Mouse (Mus musculus) embryonic facial prominence, embryonic 15.5 days (tissue): ENCODE data around the gene Pigt. TPM values are rescaled to one million over a fixed set of nuclear protein-coding genes. Genes with fewer than 3 reads are reported as not detected.
A peak's percentile ranks its signal among the peaks of the same experiment; 100 is the strongest.

Experiments used
- ATAC-seq: fragments of 200-750 bp; cut with Nextera tagmentation; 2 replicates; pipeline ENCODE4 v1.8.0; 2017; ENCODE audit warnings: low read depth, moderate TSS enrichment; ENCODE audit not compliant: insufficient number of reproducible peaks, low FRiP score, low TSS enrichment
- H3K27ac ChIP-seq: fragments of 300-500 bp; sonication (generic); replicated peaks from 2 replicates; pipeline ENCODE4 v1.5.1; 2015; ENCODE audit warnings: mild to moderate bottlenecking, inconsistent platforms
- H3K27me3 ChIP-seq: fragments of 300-500 bp; sonication (generic); 2 replicates; pipeline ENCODE4 v1.6.1; 2015; ENCODE audit warnings: inconsistent platforms
- H3K36me3 ChIP-seq: fragments of 300-500 bp; sonication (generic); 2 replicates; pipeline ENCODE4 v1.6.1; 2015; ENCODE audit warnings: mild to moderate bottlenecking, inconsistent platforms
- H3K4me1 ChIP-seq: fragments of 300-500 bp; sonication (generic); 2 replicates; pipeline ENCODE4 v1.6.1; 2015; ENCODE audit warnings: inconsistent platforms
- H3K4me2 ChIP-seq: fragments of 300-500 bp; sonication (generic); replicated peaks from 2 replicates; pipeline ENCODE4 v1.6.1; 2015; ENCODE audit warnings: mild to moderate bottlenecking, inconsistent platforms
- H3K4me3 ChIP-seq: fragments of 300-500 bp; sonication (generic); replicated peaks from 2 replicates; pipeline ENCODE4 v1.5.1; 2015; ENCODE audit warnings: mild to moderate bottlenecking, inconsistent platforms
- H3K9ac ChIP-seq: fragments of 300-500 bp; sonication (generic); 2 replicates; pipeline ENCODE4 v1.6.1; 2015; ENCODE audit warnings: inconsistent platforms
- H3K9me3 ChIP-seq: fragments of 300-500 bp; sonication (generic); replicated peaks from 2 replicates; pipeline ENCODE4 v1.6.1; 2016; ENCODE audit warnings: inconsistent platforms
- WGBS: fragments of 180-500 bp; shearing (Covaris S2); methylation state at CpG from one replicate; pipeline ENCODE4 v1.1.7; 2015; 5-methylcytosine and 5-hydroxymethylcytosine counted together
- polyA plus RNA-seq: library from polyadenylated mRNA; unstranded; fragments of >200 nt; fragmentation: Nextera tagmentation; extraction: Ambion mirVana; gene quantifications from 2 replicates; pipeline ENCODE4 v1.2.1, GENCODE M21; 2015

Gene Pigt
- polyA plus RNA-seq, 1 experiment from 2014 or later = 70.5 TPM

- 56% methylated on average over 12 of the region's 14 CpGs for WGBS
- Histone ChIP-seq H3K27ac (peak overlapping the region; percentile 7; the same call in 1 of the 2 replicates), H3K9ac (no peak overlapping the region), H3K9me3 (no peaks in the 10 kb centered on the region), H3K4me1 (no peaks in the 10 kb centered on the region), H3K4me2 (no peak overlapping the region), H3K36me3 (peaks cover under 1% of the 10 kb centered on the region; the same call in 1 of the 2 replicates), H3K4me3 (no peak overlapping the region), H3K27me3 (no peaks in the 10 kb centered on the region)
- ATAC-seq = no peak
Measured at GRCm38 (mm10) chr2:164512121-164512909, 15.0 kb downstream of the Pigt start.

GRCm38 (mm10) chr2:164513389-164513788 lies 16.1 kb downstream of the Pigt start:
- ATAC-seq = 0 out of 2 replicates have a peak, but pooled peaks have one; percentile 13
- 52% methylated on average over 8 of the region's 8 CpGs for WGBS

GRCm38 (mm10) chr2:164514916-164515315 lies 17.6 kb downstream of the Pigt start:
- WGBS = 81% methylated on average over 3 of the region's 3 CpGs
- Histone ChIP-seq H3K4me1 (no peaks in the 10 kb centered on the region), H3K9me3 (no peaks in the 10 kb centered on the region), H3K9ac (no peak overlapping the region), H3K36me3 (no peaks in the 10 kb centered on the region), H3K4me2 (no peak overlapping the region), H3K4me3 (no peak overlapping the region), H3K27ac (no peak overlapping the region), H3K27me3 (no peaks in the 10 kb centered on the region)
- ATAC-seq = no peak

More at GRCm38 (mm10) chr2:164513389-164513788, 16.1 kb downstream of the Pigt start:
- Histone ChIP-seq H3K9ac (no peak overlapping the region), H3K4me2 (no peak overlapping the region), H3K36me3 (no peaks in the 10 kb centered on the region), H3K4me1 (no peaks in the 10 kb centered on the region), H3K27me3 (no peaks in the 10 kb centered on the region), H3K4me3 (no peak overlapping the region), H3K9me3 (no peaks in the 10 kb centered on the region), H3K27ac (0 out of 2 replicates have a peak overlapping the region, but pooled peaks have one; percentile 7)

- H3K9ac ChIP-seq = no peak overlapping the region
- whole genome bisulfite sequencing = 76% methylated on average over 9 of the region's 9 CpGs
- no peaks in the 10 kb centered on the region for H3K9me3 ChIP-seq
- ATAC-seq = no peak
- H3K4me1 ChIP-seq = 0 out of 2 replicates have a peak, but pooled peaks cover 2% of the 10 kb centered on the region
- H3K4me2 ChIP-seq = no peak overlapping the region
- H3K27ac ChIP-seq = no peak overlapping the region
- no peak overlapping the region for H3K4me3 ChIP-seq
- no peaks in the 10 kb centered on the region for H3K27me3 ChIP-seq
- H3K36me3 ChIP-seq = no peaks in the 10 kb centered on the region
Measured at GRCm38 (mm10) chr2:164515897-164516296, 18.6 kb downstream of the Pigt start.

- H3K4me1 ChIP-seq = peaks cover 8% of the 10 kb centered on the region
- H3K36me3 ChIP-seq = no peaks in the 10 kb centered on the region
- H3K27me3 ChIP-seq = no peaks in the 10 kb centered on the region
- H3K4me3 ChIP-seq = no peak overlapping the region
- H3K9me3 ChIP-seq = no peaks in the 10 kb centered on the region
- 65% methylated on average over 11 of the region's 11 CpGs for WGBS
- H3K4me2 ChIP-seq = no peak overlapping the region
- no peak for ATAC-seq
- no peak overlapping the region for H3K9ac ChIP-seq
- H3K27ac ChIP-seq = no peak overlapping the region
Measured at GRCm38 (mm10) chr2:164516592-164516991, 19.3 kb downstream of the Pigt start.

- H3K4me2 ChIP-seq = no peak overlapping the region
- no peak overlapping the region for H3K9ac ChIP-seq
- H3K9me3 ChIP-seq = no peaks in the 10 kb centered on the region
- H3K36me3 ChIP-seq = no peaks in the 10 kb centered on the region
- WGBS = 37% methylated on average over 10 of the region's 10 CpGs
- H3K4me1 ChIP-seq = peaks cover 19% of the 10 kb centered on the region
- H3K27me3 ChIP-seq = no peaks in the 10 kb centered on the region
- H3K4me3 ChIP-seq = no peak overlapping the region
- no peak for ATAC-seq
- H3K27ac ChIP-seq = no peak overlapping the region
Measured at GRCm38 (mm10) chr2:164517485-164518221, 20.3 kb downstream of the Pigt start.

- no peak overlapping the region for H3K4me3 ChIP-seq
- H3K9me3 ChIP-seq = 0 out of 2 replicates have a peak, but pooled peaks cover 4% of the 10 kb centered on the region
- H3K27ac ChIP-seq = no peak overlapping the region
- H3K36me3 ChIP-seq = no peaks in the 10 kb centered on the region
- H3K4me2 ChIP-seq = no peak overlapping the region
- WGBS = 43% methylated on average over 11 of the region's 11 CpGs
- H3K27me3 ChIP-seq = no peaks in the 10 kb centered on the region
- H3K4me1 ChIP-seq = peaks cover 19% of the 10 kb centered on the region
- ATAC-seq = no peak
- H3K9ac ChIP-seq = no peak overlapping the region
Measured at GRCm38 (mm10) chr2:164518266-164519170, 21.2 kb downstream of the Pigt start.

- Histone ChIP-seq H3K4me1 (peaks cover 19% of the 10 kb centered on the region), H3K4me3 (no peak overlapping the region), H3K27ac (no peak overlapping the region), H3K36me3 (no peaks in the 10 kb centered on the region), H3K4me2 (no peak overlapping the region), H3K9me3 (0 out of 2 replicates have a peak, but pooled peaks cover 4% of the 10 kb centered on the region), H3K27me3 (no peaks in the 10 kb centered on the region), H3K9ac (no peak overlapping the region)
- WGBS = 69% methylated on average over 6 of the region's 6 CpGs
- ATAC-seq = no peak
Measured at GRCm38 (mm10) chr2:164519171-164519526, 21.8 kb downstream of the Pigt start.

GRCm38 (mm10) chr2:164520782-164521181 lies 23.5 kb downstream of the Pigt start:
- Histone ChIP-seq H3K27me3 (no peaks in the 10 kb centered on the region), H3K27ac (no peak overlapping the region), H3K9ac (no peak overlapping the region), H3K4me3 (no peak overlapping the region), H3K4me2 (no peak overlapping the region), H3K36me3 (no peaks in the 10 kb centered on the region), H3K9me3 (0 out of 2 replicates have a peak, but pooled peaks cover 4% of the 10 kb centered on the region), H3K4me1 (peaks cover 19% of the 10 kb centered on the region)
- no peak for ATAC-seq
- 18% methylated on average over 3 of the region's 3 CpGs for WGBS

GRCm38 (mm10) chr2:164521841-164522240 lies 24.5 kb downstream of the Pigt start:
- H3K27me3 ChIP-seq = no peaks in the 10 kb centered on the region
- 6% methylated on average over 11 of the region's 11 CpGs for WGBS

More at GRCm38 (mm10) chr2:164521841-164522240, 24.5 kb downstream of the Pigt start:
- H3K9ac ChIP-seq = no peak overlapping the region
- peak overlapping the region; percentile 71 for H3K27ac ChIP-seq
- peak; percentile 84 for ATAC-seq
- no peaks in the 10 kb centered on the region for H3K36me3 ChIP-seq
- peak overlapping the region; percentile 35 for H3K4me2 ChIP-seq
- H3K9me3 ChIP-seq = 0 out of 2 replicates have a peak, but pooled peaks cover 4% of the 10 kb centered on the region
- H3K4me1 ChIP-seq = peaks cover 19% of the 10 kb centered on the region
- peak overlapping the region; percentile 11; the same call in 1 of the 2 replicates for H3K4me3 ChIP-seq
